Mouse (Mus musculus) liver, postnatal 0 days (tissue): ENCODE measurements at regions not wholly inside any gene's neighbourhood (a gene's known extent, or its start where the extent isn't known, plus 50 kb on each side); places are given as distances from the start of the nearest gene placed in this dataset.

Experiments
- CTCF ChIP-seq: sonication (generic); IDR thresholded peaks from 2 replicates; pipeline ENCODE4 v1.5.1; 2016; ENCODE audit warnings: antibody characterized with exemption, low read depth
- EP300 ChIP-seq: IDR thresholded peaks from 2 replicates; pipeline ENCODE4 v1.6.1; 2016; ENCODE audit warnings: antibody characterized with exemption, low read depth, mild to moderate bottlenecking

GRCm38 (mm10) chr6:93569211-93569610 is 625.9 kb upstream of the Adamts9 start:
- TF ChIP-seq CTCF (no peak), EP300 (no peak)
